Mouse (Mus musculus) urinary bladder, postnatal 14 days (tissue): ENCODE measurements around the gene Gle1.

Source experiments
- DNase-seq: peaks from one replicate; pipeline ENCODE4 v3.0.0; 2021; ENCODE audit warnings: low spot score

The Gle1 gene

DNA sequence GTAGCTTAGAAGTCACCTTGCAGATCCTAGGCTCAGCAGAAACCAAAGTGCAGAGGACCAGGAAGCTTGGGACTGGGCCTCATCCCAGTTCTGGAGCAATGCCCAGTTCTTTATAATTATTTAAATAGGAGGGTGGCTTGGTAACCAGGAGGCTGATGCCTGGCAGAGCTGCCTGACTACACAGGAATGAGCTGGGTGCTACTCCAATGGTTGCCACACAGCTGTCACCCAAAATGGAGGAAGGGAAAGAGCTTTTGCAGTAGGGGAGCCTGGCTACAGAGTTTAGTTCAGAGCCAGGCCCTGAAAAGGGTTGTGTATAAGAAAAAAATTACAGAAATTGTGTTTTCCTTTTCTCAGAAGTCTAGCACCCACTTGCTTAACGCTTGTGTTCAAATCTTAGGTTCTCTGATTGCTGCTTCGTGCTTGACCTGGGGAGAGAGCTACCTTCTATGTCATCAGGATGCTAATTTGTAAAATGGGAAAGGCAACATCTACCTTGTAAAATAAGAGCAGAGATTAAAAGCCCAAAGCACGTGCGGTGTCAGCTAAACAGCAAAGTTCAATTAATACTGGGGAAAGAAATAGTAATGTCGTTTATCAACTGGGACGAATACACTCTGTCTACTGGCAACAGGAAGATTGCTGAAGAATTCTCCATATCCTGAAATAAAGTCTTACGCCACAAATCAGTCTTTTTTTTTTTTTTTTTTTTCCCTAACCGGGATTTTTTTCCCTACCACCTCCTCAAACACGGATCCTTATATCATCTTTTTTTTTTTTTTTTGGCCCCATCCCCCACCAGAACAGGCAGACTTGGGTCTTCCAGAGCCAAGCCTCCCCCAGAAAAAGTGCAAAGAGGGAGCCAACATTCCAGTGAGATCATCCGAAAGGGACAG lies 29.4 kb downstream of the Gle1 start:
- peak; percentile 31 for DNase-seq

DNA sequence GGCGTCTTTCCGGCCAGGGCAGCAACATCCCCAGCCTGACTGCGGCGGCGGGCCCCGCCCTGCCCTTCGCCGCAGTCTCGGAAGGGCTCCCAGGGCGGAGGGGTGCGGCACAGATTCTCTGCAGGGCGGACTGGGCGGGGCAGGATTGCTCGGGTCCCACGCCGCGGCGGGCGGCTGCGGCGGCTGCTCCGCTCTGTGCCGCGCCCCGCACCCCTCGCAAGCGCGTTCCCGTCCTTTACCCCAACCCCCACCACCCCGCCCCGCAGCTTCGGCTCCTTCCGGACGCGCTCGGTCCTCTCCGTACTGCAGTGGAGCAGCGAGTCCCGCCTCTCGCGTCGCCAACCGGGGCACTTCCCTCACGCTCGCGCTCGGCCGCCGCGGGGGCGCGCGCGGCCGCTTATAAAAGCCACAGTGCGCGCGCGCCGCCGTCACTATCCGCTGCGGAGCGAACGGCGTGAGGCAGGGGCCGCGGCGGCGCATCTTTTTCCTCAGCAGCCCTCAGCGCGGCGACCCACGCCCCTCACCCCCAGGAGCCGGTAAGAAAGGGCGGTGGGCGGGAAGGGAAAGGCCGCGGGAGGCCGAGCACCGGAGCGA lies 30.1 kb downstream of the Gle1 start, which contains the start of gene Sptan1:
TSS of gene Sptan1 (plus strand) at position 311 of the 594 bp plus-strand sequence.
- peak; percentile 97 for DNase-seq

DNA sequence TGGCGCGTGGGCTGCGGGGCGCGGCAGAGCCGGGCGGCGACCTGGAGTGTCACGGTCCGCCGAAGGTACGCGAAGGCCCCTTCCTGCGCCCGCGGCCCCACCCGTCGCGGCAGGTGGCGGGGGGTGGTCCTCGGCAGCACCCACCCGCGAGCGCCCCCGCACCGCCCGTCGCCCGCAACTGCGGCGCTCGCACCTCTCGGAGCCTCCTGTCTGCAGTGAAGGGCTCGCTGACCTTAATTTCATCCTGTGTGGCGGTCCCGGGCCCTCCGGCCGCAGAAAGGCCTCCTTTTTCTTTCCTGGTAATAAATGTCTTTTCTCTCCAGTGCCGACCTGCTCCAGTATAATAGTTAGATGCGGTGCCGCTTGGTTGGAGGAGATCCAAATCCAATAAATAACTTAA lies 30.7 kb downstream of the Gle1 start:
- DNase-seq: peak; percentile 25

DNA sequence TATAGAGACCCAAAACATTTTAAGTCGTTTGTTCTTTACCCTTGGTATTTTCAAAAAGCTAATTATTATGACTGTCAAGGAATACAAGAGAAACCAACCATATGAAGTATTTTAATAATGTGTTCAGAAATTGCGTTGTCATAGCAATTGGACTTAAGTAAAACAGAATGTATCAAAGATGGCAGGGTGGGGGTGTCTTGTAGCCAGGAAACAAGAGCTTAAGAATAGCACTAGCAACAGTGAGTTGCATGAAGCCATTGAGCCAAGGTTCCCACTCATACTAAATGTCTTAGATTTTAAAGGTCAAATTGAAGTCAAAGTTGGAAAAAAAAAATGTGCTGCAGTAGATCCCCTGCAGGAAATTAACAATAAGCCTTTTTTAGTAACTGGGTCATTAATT lies 31.6 kb downstream of the Gle1 start:
- no peak for DNase-seq

DNA sequence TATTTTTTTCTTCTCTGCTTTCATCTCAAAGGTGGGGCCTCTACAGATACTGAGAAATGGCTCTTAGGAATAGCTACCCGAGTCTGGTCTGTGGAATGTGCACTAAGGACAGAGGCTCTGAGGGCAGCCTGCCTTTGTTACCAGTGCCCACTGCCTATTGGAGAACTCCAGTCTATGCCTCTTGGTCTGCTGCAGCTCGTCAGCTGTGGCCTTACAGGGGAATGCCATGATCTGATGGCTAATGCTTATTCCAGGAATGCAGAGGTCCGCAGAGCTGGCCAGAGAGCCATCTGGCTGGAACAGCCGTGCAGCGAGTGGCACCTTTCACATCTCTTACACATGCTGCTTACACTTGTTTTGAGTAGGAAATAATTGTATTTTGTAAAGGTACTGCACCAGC lies 32.5 kb downstream of the Gle1 start:
- DNase-seq: no peak

DNA sequence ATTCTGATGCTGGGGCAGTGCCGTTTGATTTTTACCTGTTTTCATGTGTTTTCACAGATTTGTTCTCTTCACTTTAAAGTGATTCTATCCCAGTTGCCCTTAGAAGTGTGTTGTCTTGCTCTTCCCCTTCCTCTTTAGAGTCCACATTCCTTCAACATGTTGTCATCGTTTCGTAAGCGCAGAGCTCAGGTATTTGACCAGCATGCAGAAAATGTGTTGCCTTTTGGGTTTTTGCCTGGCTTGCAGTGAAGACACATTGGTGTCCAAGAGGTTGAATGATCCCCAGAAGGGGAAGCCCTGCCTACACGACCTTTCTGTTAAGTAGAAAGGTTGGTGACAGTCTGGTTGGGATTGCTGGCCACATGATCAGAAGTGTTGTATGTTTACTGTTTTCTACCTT lies 33.4 kb downstream of the Gle1 start:
- peak; percentile 14 for DNase-seq

DNA sequence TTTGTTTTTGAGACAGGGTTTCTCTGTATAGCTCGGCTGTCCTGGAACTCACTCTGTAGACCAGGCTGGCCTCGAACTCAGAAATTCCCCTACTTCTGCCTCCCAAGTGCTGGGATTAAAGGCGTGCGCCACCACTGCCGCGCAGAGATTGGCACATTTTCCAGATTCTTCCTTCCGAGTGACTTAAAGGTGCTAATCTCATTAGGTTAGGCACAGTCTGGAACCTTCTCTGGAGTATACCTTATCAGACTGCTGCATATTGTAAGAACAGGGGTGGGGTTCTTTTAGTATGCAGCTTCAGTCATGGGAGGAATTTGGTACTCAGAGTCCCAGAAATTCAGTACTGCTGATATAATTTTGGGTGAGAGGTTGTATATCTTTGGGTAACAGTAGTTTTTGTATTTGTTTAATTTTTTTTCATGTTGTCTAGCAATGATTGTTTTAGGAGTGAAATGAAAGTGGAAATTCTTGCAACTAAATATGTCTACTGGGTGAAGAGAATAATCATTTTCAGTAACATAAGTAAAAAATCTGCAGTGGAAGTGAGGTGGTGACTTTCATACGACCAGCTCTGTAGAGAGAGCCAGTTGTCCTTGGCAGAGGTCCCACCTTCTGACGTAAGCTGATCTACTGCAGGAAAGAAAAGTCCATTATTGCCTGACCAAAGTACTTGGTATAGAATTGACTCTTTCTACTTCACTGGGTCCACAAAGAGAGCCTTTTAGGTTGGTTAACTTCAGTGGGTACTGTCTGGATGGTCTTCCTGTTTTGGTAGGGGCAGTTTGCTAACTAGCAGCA lies 36.8 kb downstream of the Gle1 start:
- peak; percentile 78 for DNase-seq

DNA sequence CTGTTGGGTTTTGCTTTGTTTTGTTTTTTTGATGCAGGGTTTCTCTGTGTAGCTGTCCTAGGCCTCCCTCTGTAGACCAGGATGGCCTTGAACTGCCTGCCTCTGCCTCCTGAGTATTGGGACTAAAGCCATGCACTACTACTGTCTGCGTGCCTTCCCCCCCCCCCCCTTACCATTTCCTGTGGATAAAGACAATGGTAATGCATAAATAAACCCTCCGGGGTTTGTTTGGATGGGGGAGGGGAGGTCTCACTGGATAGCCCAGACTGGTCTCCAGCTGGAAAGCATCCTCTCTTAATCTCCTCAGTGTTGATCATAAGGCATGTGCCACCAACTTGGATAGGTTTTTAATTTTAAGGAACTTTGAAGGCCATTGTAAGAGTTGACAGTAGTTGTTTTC lies 38.3 kb downstream of the Gle1 start:
- no peak for DNase-seq

DNA sequence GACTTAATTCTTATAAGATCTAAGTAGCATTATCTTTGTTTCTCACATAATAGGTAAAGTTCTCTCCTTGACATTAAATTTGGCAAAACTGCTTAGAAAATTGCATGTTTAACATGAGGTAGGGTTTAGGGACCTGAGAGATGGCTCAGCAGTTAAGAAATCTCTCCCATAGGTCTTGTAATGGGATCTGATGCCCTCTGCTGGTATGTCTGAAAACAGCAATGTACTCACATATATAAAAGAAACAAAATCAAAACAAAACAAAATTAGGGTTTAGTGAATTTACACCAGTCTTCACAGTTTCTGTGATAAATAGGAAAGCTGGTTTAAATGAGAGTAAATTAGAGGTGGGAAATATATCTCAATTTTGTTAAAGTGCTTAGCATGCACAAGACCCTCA lies 42.1 kb downstream of the Gle1 start:
- DNase-seq: peak; percentile 56

DNA sequence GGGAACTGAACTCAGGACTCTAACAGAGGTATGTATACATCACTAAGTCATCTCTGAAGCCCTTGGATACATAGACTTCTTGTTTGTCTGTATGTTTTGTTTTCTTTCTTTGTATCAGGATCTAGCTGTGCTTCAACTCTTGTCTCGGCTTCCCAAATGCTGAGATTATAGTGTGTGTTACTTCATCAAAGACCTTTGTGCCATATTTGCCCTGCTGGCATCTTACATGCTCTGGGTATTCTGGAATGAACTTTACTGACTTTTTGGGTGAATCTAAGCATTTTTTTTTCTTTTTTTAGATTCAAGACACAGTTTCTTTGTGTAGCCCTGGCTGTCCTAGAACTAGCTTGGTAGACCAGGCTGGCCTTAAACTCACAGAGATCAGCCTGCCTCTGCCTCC lies 45.4 kb downstream of the Gle1 start:
- DNase-seq: no peak

DNA sequence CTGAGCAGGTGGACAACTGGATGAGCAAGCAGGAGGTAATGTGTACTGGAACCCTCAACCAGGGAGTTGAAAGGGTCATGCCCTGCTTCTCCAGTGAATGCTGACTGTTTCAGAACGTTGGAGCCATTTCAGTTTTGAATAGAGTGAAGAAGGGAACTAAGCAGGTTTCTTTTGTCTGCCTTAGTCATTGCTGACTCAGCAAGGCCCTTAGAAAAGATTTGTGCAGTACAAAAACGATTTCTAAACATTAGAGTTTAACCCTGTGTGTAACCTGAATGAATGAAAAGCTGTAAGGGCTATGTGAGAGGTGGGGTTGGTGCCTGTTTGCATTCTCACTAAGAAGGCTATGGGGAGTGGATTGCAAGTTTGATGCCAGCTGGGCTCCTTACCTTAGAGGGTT lies 56.7 kb downstream of the Gle1 start:
- no peak for DNase-seq

DNA sequence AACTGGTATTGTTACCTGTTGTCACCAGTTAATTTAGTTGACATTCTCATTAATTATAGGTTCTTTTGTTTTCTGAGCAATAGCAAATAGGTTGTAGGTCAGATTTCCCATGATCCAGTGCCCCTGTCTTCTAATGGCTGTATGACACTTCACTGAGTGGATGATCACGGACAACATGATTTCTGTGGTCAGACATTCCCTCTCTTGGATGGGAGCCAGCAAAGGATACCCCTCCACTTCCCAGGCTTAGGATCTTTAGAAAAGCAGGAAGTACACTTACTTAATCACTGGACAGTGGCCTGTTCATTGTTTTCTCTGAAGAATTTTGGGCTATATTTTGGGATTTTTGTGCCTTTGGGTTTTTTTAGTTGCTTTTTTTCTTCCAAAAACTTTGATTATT lies 73.9 kb downstream of the Gle1 start:
- no peak for DNase-seq
